Mouse (Mus musculus): ENCODE results near the gene Slc17a9. TPM values are rescaled to one million over a fixed set of nuclear protein-coding genes. Genes with fewer than 3 reads are reported as not detected.
"Not testable (repeated sequence)": the region's sequence is repeated elsewhere in the genome, so short reads cannot be mapped to it uniquely, and the experiment has no call there.

Slc17a9 gene
- total and polyA plus RNA-seq, 3 experiments: 0.26 to 1.2 TPM; not detected in 1

DNA sequence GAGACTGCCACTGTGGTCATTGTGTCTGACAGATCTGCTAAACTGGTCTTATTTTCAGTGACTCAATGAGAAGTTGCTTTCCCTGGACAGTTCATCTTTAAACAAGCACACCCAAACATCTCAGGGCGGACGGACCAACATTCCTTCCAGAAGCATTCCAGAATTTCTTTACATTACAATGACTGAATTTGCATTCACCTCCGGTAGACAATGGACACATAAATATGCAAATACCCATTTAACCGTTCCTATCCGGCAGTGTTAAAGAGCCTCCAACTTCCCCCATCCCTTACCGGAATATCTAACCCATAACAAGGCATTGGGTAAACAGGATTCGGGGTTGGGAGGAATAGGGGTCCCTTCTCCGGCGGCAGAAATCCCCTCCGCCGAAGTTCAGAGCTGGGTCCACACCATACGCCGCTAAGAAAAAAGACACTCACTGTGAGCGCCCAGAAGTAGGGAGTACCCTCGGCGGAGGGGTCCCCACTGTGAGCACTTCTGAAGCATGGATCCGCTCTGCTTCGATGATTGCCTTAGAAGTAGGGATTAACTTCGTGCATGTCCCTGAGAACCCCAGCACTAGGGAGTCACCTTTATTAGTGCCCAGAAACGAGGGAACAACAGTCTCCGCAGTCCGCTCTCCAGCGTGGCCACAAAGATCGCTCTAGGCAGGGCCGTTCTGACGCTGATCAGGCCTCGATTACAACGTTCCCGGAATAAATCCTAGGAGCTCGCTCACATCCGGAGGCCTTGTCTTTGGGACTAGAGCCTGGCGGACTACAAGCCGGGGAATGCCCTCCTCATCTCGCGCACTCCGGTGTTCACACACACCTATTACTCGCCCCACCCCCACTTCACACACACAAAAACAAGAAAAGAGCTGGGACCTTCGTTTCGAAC, 15.8 kb upstream of the Slc17a9 start:
- no peaks in the 10 kb centered on the region for H3K27me3 ChIP-seq (ENCODE audit: insufficient read depth, low read length)
- TF ChIP-seq TAL1 (conservative IDR thresholded peaks at IDR 0.05; ENCODE audit: low read depth, low read length) (no peak), GATA2 (IDR thresholded peaks at IDR 0.05; ENCODE audit: borderline replicate concordance, low read depth, low read length) (no peak), CTCF (IDR thresholded peaks at IDR 0.05; ENCODE audit: low read depth, low read length) (no peak), POLR2AphosphoS5 (IDR thresholded peaks at IDR 0.05; ENCODE audit: insufficient replicate concordance, low read depth, low read length) (no peak), GATA1 (IDR thresholded peaks at IDR 0.05; ENCODE audit: borderline replicate concordance, low read length) (no peak)
- no peaks in the 10 kb centered on the region for H3K9me3 ChIP-seq (replicated peaks)
- DNase-seq (ENCODE audit: low spot score) (no peak), ATAC-seq (ENCODE audit: extremely low read depth, insufficient number of reproducible peaks, low FRiP score, poor library complexity, severe bottlenecking) (0 out of 2 replicates have a peak, but pooled peaks have one; percentile 0)
- peaks cover 66% of the 10 kb centered on the region for H3K36me3 ChIP-seq (replicated peaks)
- peak overlapping the region; percentile 99 for H3K4me3 ChIP-seq (ENCODE audit: low read depth, low read length)
- H3K4me1 ChIP-seq (ENCODE audit: insufficient read depth, low read depth, low read length): peaks cover 58% of the 10 kb centered on the region

DNA sequence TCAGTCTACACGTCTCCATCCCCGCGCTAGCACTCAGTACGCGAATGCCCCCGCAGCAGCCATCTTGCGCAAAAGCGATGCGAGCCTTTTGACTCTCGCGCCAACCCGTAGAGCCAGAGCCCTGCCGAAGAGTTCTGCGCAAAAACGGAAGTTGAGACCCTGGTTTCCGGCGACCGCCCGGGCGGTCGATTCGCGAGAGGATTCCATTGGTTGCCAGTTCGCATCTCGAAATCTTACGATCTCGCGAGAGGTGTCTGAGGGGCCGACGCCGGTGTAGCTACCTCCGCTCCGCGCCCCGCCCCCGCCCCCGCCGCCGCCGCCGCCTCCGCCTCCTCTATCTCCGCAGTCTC, 15.2 kb upstream of the Slc17a9 start, which contains the start of the genes Dido1 and Gid8:
Gene Dido1, minus strand, starts transcription at position 77 of the 350 bp plus-strand sequence.
Gene Gid8, plus strand, starts transcription at position 195 of the 350 bp plus-strand sequence.
- Histone ChIP-seq H3K36me3 (replicated peaks) (peaks cover 66% of the 10 kb centered on the region), H3K9me3 (replicated peaks) (no peaks in the 10 kb centered on the region), H3K4me1 (ENCODE audit: insufficient read depth, low read depth, low read length) (peaks cover 52% of the 10 kb centered on the region), H3K27me3 (ENCODE audit: insufficient read depth, low read length) (no peaks in the 10 kb centered on the region), H3K4me3 (ENCODE audit: low read depth, low read length) (peak within 1 kb of the TSS; percentile 99)
- TF ChIP-seq TAL1 (conservative IDR thresholded peaks at IDR 0.05; ENCODE audit: low read depth, low read length) (no peak), POLR2AphosphoS5 (IDR thresholded peaks at IDR 0.05; ENCODE audit: insufficient replicate concordance, low read depth, low read length) (no peak), CTCF (IDR thresholded peaks at IDR 0.05; ENCODE audit: low read depth, low read length) (no peak), GATA1 (IDR thresholded peaks at IDR 0.05; ENCODE audit: borderline replicate concordance, low read length) (no peak), GATA2 (IDR thresholded peaks at IDR 0.05; ENCODE audit: borderline replicate concordance, low read depth, low read length) (no peak)
- ATAC-seq (ENCODE audit: extremely low read depth, insufficient number of reproducible peaks, low FRiP score, poor library complexity, severe bottlenecking) (peak; percentile 85), DNase-seq (ENCODE audit: low spot score) (peak; percentile 96)

DNA sequence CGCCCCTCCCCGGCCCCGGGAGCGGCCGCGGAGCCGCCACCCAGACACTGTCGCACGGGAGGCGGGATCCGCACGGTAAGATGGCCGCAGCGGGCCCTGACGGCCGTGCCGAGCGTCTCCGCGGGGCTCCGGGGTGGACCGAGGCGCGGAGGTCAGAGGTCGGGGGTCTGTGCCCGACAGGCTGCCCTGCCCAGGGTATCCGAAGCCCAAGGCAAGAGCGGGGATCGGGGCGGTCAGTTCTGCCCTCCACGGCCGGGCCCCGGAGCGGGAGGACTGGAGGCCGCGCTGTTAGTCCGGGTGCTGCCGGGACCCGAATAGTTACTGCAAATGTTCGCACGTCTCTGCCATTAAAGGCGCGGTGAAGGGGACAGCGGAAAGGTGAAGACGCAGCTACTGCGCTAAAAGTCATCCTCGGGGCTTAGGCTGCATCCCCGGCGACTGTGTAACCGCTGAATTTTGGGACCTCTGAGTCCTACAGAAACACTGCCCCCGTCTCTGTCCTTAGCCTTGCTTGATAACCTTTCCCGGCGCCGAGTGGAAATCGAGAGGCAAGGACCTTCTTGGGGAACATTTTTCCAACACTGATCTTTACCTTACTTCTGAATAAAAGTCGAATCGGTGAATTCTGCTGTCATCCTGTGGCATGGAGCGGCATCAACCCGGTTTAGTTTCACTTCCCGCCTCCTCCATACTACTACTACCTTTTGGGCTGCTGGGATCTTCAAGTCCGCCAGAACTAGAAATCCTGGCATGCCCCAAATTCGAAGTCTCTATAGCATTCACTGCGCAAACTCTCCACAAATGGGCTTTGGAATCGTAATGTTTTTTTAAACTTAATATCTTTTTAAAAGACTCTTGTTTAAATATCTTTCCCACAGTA, 14.5 kb upstream of the Slc17a9 start:
- peaks cover 46% of the 10 kb centered on the region for H3K4me1 ChIP-seq (ENCODE audit: insufficient read depth, low read depth, low read length)
- H3K27me3 ChIP-seq (ENCODE audit: insufficient read depth, low read length): no peaks in the 10 kb centered on the region
- DNase-seq (ENCODE audit: low spot score): no peak
- no peak for ATAC-seq (ENCODE audit: extremely low read depth, insufficient number of reproducible peaks, low FRiP score, poor library complexity, severe bottlenecking)
- H3K36me3 ChIP-seq (replicated peaks): peaks cover 60% of the 10 kb centered on the region
- no peak for TF ChIP-seq POLR2AphosphoS5 (IDR thresholded peaks at IDR 0.05; ENCODE audit: insufficient replicate concordance, low read depth, low read length)
- no peaks in the 10 kb centered on the region for H3K9me3 ChIP-seq (replicated peaks)
- H3K4me3 ChIP-seq (ENCODE audit: low read depth, low read length): peak overlapping the region; percentile 99

DNA sequence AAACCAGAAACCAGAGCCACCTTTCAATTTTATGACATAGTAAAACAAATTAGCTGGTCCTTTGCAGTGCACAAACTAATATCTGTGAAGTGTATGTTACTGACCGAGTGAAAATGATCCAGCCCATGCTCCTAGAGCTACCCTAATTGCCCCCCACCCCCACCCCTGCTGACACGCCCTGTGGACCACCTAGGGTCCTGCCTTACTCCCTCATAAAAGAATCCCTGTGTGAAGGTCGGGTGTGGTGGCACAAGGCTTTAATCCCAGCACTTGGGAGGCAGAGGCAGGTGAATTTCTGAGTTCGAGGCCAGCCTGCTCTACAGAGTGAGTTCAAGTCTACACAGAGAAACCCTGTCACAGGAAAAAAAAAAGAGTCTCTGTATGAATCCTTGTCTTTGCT, 13.5 kb upstream of the Slc17a9 start:
- H3K4me1 ChIP-seq (ENCODE audit: insufficient read depth, low read depth, low read length): peaks cover 40% of the 10 kb centered on the region
- H3K9me3 ChIP-seq (replicated peaks): no peaks in the 10 kb centered on the region
- no peak for TF ChIP-seq CTCF (IDR thresholded peaks at IDR 0.05; ENCODE audit: low read depth, low read length)
- no peak for TF ChIP-seq TAL1 (conservative IDR thresholded peaks at IDR 0.05; ENCODE audit: low read depth, low read length)
- TF ChIP-seq POLR2AphosphoS5 (IDR thresholded peaks at IDR 0.05; ENCODE audit: insufficient replicate concordance, low read depth, low read length): no peak
- TF ChIP-seq GATA2 (IDR thresholded peaks at IDR 0.05; ENCODE audit: borderline replicate concordance, low read depth, low read length): no peak
- TF ChIP-seq GATA1 (IDR thresholded peaks at IDR 0.05; ENCODE audit: borderline replicate concordance, low read length): no peak
- peaks cover 55% of the 10 kb centered on the region for H3K36me3 ChIP-seq (replicated peaks)
- ATAC-seq (ENCODE audit: extremely low read depth, insufficient number of reproducible peaks, low FRiP score, poor library complexity, severe bottlenecking) (no peak), DNase-seq (ENCODE audit: low spot score) (no peak)
- peak overlapping the region; percentile 99 for H3K4me3 ChIP-seq (ENCODE audit: low read depth, low read length)
- no peaks in the 10 kb centered on the region for H3K27me3 ChIP-seq (ENCODE audit: insufficient read depth, low read length)

DNA sequence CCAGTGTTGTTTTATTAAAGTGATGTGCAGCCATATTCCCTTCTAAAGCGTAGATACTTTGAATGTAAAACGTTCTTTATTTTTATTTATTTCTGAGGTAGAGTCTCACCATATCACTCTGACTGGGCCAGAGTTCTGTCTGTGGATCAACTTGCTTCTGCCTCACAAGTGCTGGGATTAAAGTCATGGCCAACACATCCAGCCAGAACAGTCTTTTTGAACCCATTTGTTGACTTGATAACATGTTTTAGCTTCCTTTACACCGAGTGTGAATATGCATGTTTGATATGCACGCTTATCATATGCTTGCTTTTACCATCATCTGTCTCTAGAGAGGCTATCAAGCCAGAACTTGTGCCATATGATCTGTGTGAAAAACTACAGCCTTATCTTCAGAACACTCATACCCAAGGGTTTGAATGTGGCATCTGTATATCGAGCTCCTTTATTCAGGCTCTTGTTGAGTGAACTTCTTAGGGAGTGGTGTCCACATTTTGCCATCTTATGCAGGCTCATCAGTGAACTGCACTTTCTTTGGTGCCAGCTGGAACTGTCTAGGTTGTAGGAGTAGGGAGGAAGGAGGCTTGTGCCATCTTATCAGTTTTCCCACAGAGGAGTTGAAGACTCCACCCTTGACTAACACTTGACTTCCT, 12.9 kb upstream of the Slc17a9 start:
- no peak overlapping the region; the same call in 1 of the 2 replicates for H3K4me3 ChIP-seq (ENCODE audit: low read depth, low read length)
- no peaks in the 10 kb centered on the region for H3K27me3 ChIP-seq (ENCODE audit: insufficient read depth, low read length)
- ATAC-seq (ENCODE audit: extremely low read depth, insufficient number of reproducible peaks, low FRiP score, poor library complexity, severe bottlenecking) (peak; percentile 47), DNase-seq (ENCODE audit: low spot score) (no peak)
- H3K9me3 ChIP-seq (replicated peaks): no peaks in the 10 kb centered on the region
- H3K4me1 ChIP-seq (ENCODE audit: insufficient read depth, low read depth, low read length): peaks cover 36% of the 10 kb centered on the region
- no peak for TF ChIP-seq CTCF (IDR thresholded peaks at IDR 0.05; ENCODE audit: low read depth, low read length)
- TF ChIP-seq TAL1 (conservative IDR thresholded peaks at IDR 0.05; ENCODE audit: low read depth, low read length): peak; percentile 58
- peaks cover 55% of the 10 kb centered on the region for H3K36me3 ChIP-seq (replicated peaks)

- not testable (repeated sequence) for H3K9me3 ChIP-seq (replicated peaks); H3K4me3 ChIP-seq (ENCODE audit: low read depth, low read length); ATAC-seq (ENCODE audit: extremely low read depth, insufficient number of reproducible peaks, low FRiP score, poor library complexity, severe bottlenecking); DNase-seq (ENCODE audit: low spot score); H3K27me3 ChIP-seq (ENCODE audit: insufficient read depth, low read length)
- Histone ChIP-seq H3K36me3 (replicated peaks) (peaks cover 79% of the 10 kb centered on the region), H3K4me1 (ENCODE audit: insufficient read depth, low read depth, low read length) (peaks cover 47% of the 10 kb centered on the region)
Observed at GRCm38 (mm10) chr2:180722748-180723147, 2.3 kb upstream of the Slc17a9 start.

All from G1E (cell line).